Comparison of ENCODE assay signal across 8 mouse cellular contexts in the genomic region with DNA sequence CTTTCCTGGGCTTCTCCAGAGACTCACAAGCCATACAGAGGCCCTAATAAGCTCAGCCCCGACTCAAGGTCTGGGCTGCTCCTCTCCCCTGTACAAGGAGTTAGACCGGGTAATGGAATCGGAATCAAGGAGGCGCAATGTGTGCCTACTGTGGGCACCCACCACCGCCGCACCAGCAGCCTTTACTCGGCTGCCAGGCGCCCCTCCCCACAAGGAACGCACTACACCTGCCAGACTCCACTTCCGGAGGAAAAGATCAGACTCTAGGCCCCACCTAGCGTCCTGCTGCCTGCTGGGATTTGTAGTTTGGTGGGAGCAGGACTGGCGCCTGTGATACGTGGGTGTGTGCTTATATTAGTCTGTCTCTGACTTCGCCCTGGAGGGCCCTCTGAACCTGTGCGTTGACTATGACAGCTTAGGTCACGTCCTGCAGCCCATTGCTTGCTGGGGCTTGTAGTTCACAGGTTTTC. TPM values are rescaled to one million over a fixed set of nuclear protein-coding genes. Genes with fewer than 3 reads are reported as not detected.
DNase-seq lines count a peak whose midpoint lies in the region; ATAC-seq and TF ChIP-seq lines count a peak whose summit lies in the region.

No protein-coding gene starts in this region.

- peak overlapping the region; percentile 75 for H3K4me2 ChIP-seq in embryonic facial prominence, embryonic 14.5 days (ENCODE audit: low read depth, low read length)
- H3K4me2 ChIP-seq in limb, embryonic 14.5 days (replicated peaks; ENCODE audit: low read depth, low read length, severe bottlenecking), result peak overlapping the region; percentile 91
- H3K4me2 ChIP-seq in midbrain, postnatal 0 days (ENCODE audit: low read depth, low read length, poor library complexity, severe bottlenecking), result peak overlapping the region; percentile 52

- H3K27me3 ChIP-seq in embryonic facial prominence, embryonic 14.5 days (replicated peaks; ENCODE audit: control insufficient read depth, insufficient read depth, low read length), result no peaks in the 10 kb centered on the region
- no peaks in the 10 kb centered on the region for H3K27me3 ChIP-seq in limb, embryonic 14.5 days (ENCODE audit: control insufficient read depth, insufficient read depth, low read length)
- no peaks in the 10 kb centered on the region for H3K27me3 ChIP-seq in midbrain, postnatal 0 days (ENCODE audit: insufficient read depth, low read length)

- 0 out of 2 replicates have a peak, but pooled peaks have one; percentile 27 for TF ChIP-seq POLR2A in limb, embryonic 14.5 days (IDR thresholded peaks at IDR 0.05; ENCODE audit: borderline replicate concordance, extremely low read depth, insufficient read depth, insufficient read length)

- peak overlapping the region; percentile 63 for H3K9ac ChIP-seq in embryonic facial prominence, embryonic 14.5 days (ENCODE audit: low read depth, low read length)
- H3K9ac ChIP-seq in limb, embryonic 14.5 days (ENCODE audit: low read depth, low read length, severe bottlenecking), result peak overlapping the region; percentile 55
- H3K9ac ChIP-seq in midbrain, postnatal 0 days (replicated peaks; ENCODE audit: low read length, poor library complexity, severe bottlenecking), result peak overlapping the region; percentile 58

- DNase-seq in 3T3-L1 (ENCODE audit: low read depth, low spot score), result peak; percentile 79
- peak; percentile 47 to 63 for DNase-seq in adrenal gland, postnatal 4 days (ENCODE audit: low spot score in 2 of 2)
- DNase-seq in embryonic facial prominence, embryonic 14.5 days (ENCODE audit: low spot score), result peak; percentile 95
- peak; percentile 89 for DNase-seq in heart, adult 8-10 months (ENCODE audit: low spot score)
- peak; percentile 95 for DNase-seq in kidney, adult 9 months
- peak; percentile 88 for DNase-seq in limb, embryonic 14.5 days (ENCODE audit: low spot score)
- peak; percentile 96 for DNase-seq in midbrain, postnatal 0 days (ENCODE audit: low spot score)
- DNase-seq in spleen, postnatal 14 days (ENCODE audit: low spot score in 2 of 2), result peak; percentile 59 to 73

- peak; percentile 96 for ATAC-seq in embryonic facial prominence, embryonic 14.5 days (ENCODE audit: low read depth)
- peak; percentile 81 for ATAC-seq in limb, embryonic 14.5 days (ENCODE audit: low FRiP score, low read depth)
- peak; percentile 94 for ATAC-seq in midbrain, postnatal 0 days (ENCODE audit: low FRiP score)

- under 1% methylated on average over 16 of the region's 16 CpGs for WGBS in embryonic facial prominence, embryonic 14.5 days
- WGBS in limb, embryonic 14.5 days, result 4% methylated on average over 16 of the region's 16 CpGs
- 2% methylated on average over 16 of the region's 16 CpGs for WGBS in midbrain, postnatal 0 days

- no peak overlapping the region for H3K27ac ChIP-seq in embryonic facial prominence, embryonic 14.5 days (replicated peaks; ENCODE audit: low read depth, low read length)
- H3K27ac ChIP-seq in limb, embryonic 14.5 days (replicated peaks; ENCODE audit: low read depth, low read length), result no peak overlapping the region
- peak overlapping the region; percentile 55 for H3K27ac ChIP-seq in midbrain, postnatal 0 days (ENCODE audit: low read depth, low read length)

- peak overlapping the region; percentile 49 for H3K4me3 ChIP-seq in embryonic facial prominence, embryonic 14.5 days (ENCODE audit: low read depth, low read length)
- H3K4me3 ChIP-seq in limb, embryonic 14.5 days (replicated peaks; ENCODE audit: low read length), result peak overlapping the region; percentile 46
- H3K4me3 ChIP-seq in midbrain, postnatal 0 days (ENCODE audit: low read depth, low read length), result peak overlapping the region; percentile 33

- peak; percentile 52 for TF ChIP-seq CTCF in midbrain, postnatal 0 days (IDR thresholded peaks at IDR 0.05)

- H3K36me3 ChIP-seq in embryonic facial prominence, embryonic 14.5 days (ENCODE audit: control insufficient read depth, insufficient read depth, low read length), result no peaks in the 10 kb centered on the region
- H3K36me3 ChIP-seq in limb, embryonic 14.5 days (ENCODE audit: control insufficient read depth, insufficient read depth, low read length), result no peaks in the 10 kb centered on the region
- H3K36me3 ChIP-seq in midbrain, postnatal 0 days (ENCODE audit: insufficient read depth, low read length), result no peaks in the 10 kb centered on the region

- peaks cover 6% of the 10 kb centered on the region for H3K4me1 ChIP-seq in embryonic facial prominence, embryonic 14.5 days (ENCODE audit: control insufficient read depth, insufficient read depth, low read length)
- peaks cover 15% of the 10 kb centered on the region for H3K4me1 ChIP-seq in limb, embryonic 14.5 days (ENCODE audit: control insufficient read depth, insufficient read depth, low read length)
- H3K4me1 ChIP-seq in midbrain, postnatal 0 days (ENCODE audit: insufficient read depth, low read length), result no peaks in the 10 kb centered on the region

- H3K9me3 ChIP-seq in embryonic facial prominence, embryonic 14.5 days (ENCODE audit: control insufficient read depth, low read length), result no peaks in the 10 kb centered on the region
- H3K9me3 ChIP-seq in limb, embryonic 14.5 days (ENCODE audit: control insufficient read depth, low read length), result no peaks in the 10 kb centered on the region
- no peaks in the 10 kb centered on the region for H3K9me3 ChIP-seq in midbrain, postnatal 0 days (ENCODE audit: low read length)

RNA-seq across cellular contexts. Expression of a gene that starts 5.6 kb away (rescaled TPM):
- 10 to 100 TPM; 48.9 to 55.2 TPM for total RNA-seq in adrenal gland, postnatal 4 days (2021)
- polyA plus RNA-seq in embryonic facial prominence, embryonic 14.5 days (2014; fragmentation: Nextera tagmentation; extraction: Ambion mirVana), result 70.8 and 75.9 TPM in 2 replicates
- 10 to 100 TPM in 1 of 4 experiments, 1 to 10 TPM in 3; 7.5 to 11.8 (median 9.2) TPM for total RNA-seq in heart, adult 8-10 months (2022)
- polyA plus RNA-seq in limb, embryonic 14.5 days (2012; rRNA removed), result 29.2 and 30.9 TPM in 2 replicates
- polyA plus RNA-seq in limb, embryonic 14.5 days (2014; fragmentation: Nextera tagmentation; extraction: Ambion mirVana), result 80.7 and 86.6 TPM in 2 replicates
- total RNA-seq in midbrain, postnatal 0 days (2014; rRNA removed), result 6.7 and 12.2 TPM in 2 replicates
- 6.3 and 8.0 TPM in 2 replicates for polyA plus RNA-seq in midbrain, postnatal 0 days (2015; fragmentation: Nextera tagmentation; extraction: Ambion mirVana)

RNA-seq across cellular contexts. Expression of a gene that starts 17.1 kb away (rescaled TPM):
- total RNA-seq in adrenal gland, postnatal 4 days (2021), result under 1 TPM; 0.76 to 0.78 TPM
- not detected in 2 replicates for polyA plus RNA-seq in embryonic facial prominence, embryonic 14.5 days (2014; fragmentation: Nextera tagmentation; extraction: Ambion mirVana)
- not detected for total RNA-seq in heart, adult 8-10 months (2022)
- 0.36 and 0.43 TPM in 2 replicates for polyA plus RNA-seq in limb, embryonic 14.5 days (2012; rRNA removed)
- polyA plus RNA-seq in limb, embryonic 14.5 days (2014; fragmentation: Nextera tagmentation; extraction: Ambion mirVana), result not detected in 2 replicates
- 0.28 TPM in 1 of 2 replicates, not detected in the other for total RNA-seq in midbrain, postnatal 0 days (2014; rRNA removed)
- polyA plus RNA-seq in midbrain, postnatal 0 days (2015; fragmentation: Nextera tagmentation; extraction: Ambion mirVana), result 0.25 and 0.48 TPM in 2 replicates

RNA-seq across cellular contexts. Expression of a gene that starts 59.6 kb away (rescaled TPM):
- total RNA-seq in adrenal gland, postnatal 4 days (2021), result 10 to 100 TPM; 14.2 to 16.8 TPM
- 18.7 and 18.8 TPM in 2 replicates for polyA plus RNA-seq in embryonic facial prominence, embryonic 14.5 days (2014; fragmentation: Nextera tagmentation; extraction: Ambion mirVana)
- 10 to 100 TPM; 12.1 to 16.4 (median 14.5) TPM for total RNA-seq in heart, adult 8-10 months (2022)
- 13.7 and 18.6 TPM in 2 replicates for polyA plus RNA-seq in limb, embryonic 14.5 days (2012; rRNA removed)
- polyA plus RNA-seq in limb, embryonic 14.5 days (2014; fragmentation: Nextera tagmentation; extraction: Ambion mirVana), result 19.4 and 20.3 TPM in 2 replicates
- total RNA-seq in midbrain, postnatal 0 days (2014; rRNA removed), result 12.5 and 18.3 TPM in 2 replicates
- polyA plus RNA-seq in midbrain, postnatal 0 days (2015; fragmentation: Nextera tagmentation; extraction: Ambion mirVana), result 16.0 and 17.9 TPM in 2 replicates

RNA-seq across cellular contexts. Expression of a gene that starts 59.7 kb away (rescaled TPM):
- 100 to 1,000 TPM; 159 to 166 TPM for total RNA-seq in adrenal gland, postnatal 4 days (2021)
- 16.4 and 18.2 TPM in 2 replicates for polyA plus RNA-seq in embryonic facial prominence, embryonic 14.5 days (2014; fragmentation: Nextera tagmentation; extraction: Ambion mirVana)
- 100 to 1,000 TPM; 170 to 247 (median 189) TPM for total RNA-seq in heart, adult 8-10 months (2022)
- polyA plus RNA-seq in limb, embryonic 14.5 days (2012; rRNA removed), result 8.8 and 10.7 TPM in 2 replicates
- 16.1 and 19.0 TPM in 2 replicates for polyA plus RNA-seq in limb, embryonic 14.5 days (2014; fragmentation: Nextera tagmentation; extraction: Ambion mirVana)
- total RNA-seq in midbrain, postnatal 0 days (2014; rRNA removed), result 4.4 and 4.5 TPM in 2 replicates
- 6.8 and 7.5 TPM in 2 replicates for polyA plus RNA-seq in midbrain, postnatal 0 days (2015; fragmentation: Nextera tagmentation; extraction: Ambion mirVana)
